Mouse (Mus musculus) heart, postnatal 14 days (tissue): Measurements from ENCODE around the gene Isoc2b. TPM values are rescaled to one million over a fixed set of nuclear protein-coding genes. Genes with fewer than 3 reads are reported as not detected.
"Not testable (repeated sequence)": the region's sequence is repeated elsewhere in the genome, so short reads cannot be mapped to it uniquely, and the experiment has no call there.

Experiments used
- DNase-seq, 2 experiments: peaks; one replicate each; pipeline ENCODE4 v3.0.0; 2021 to 2022
- intact Hi-C: fragments of 180-260 bp; cut with DNase I; formaldehyde crosslinking; loops from one replicate; pipeline ENCODE4 v1.15.1; 2025
- total RNA-seq, 2 experiments: library from RNA; stranded (reverse); gene quantifications; 2 replicates each; pipeline ENCODE4 v1.2.3; 2021

The Isoc2b gene
- total RNA-seq, 2 experiments from 2014 or later = 3.1 to 4.2 TPM

DNA sequence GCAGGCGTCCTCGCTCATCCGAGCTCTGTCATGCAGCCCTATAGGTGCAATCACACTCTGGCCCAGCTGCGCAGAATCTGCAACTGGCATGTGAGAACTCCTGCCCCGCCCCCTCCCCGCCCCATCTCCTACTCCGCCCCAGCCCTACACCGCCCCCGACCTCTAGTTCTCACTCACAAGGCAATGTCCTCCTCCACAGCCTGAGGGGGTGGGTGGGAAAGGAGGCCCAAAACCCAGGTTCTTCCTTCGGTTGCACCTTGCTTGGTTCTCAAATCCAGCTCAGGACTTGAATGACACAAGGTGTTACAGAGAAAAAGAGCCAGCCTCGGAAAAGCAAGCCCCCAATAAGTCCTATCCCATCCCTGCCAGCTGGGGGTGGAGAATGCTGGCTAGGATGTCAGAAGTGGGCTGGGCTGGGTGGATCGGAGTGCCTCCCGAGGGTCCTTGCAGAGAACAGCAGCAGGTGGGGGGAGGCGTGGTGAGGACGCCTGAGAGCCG, 27.4 kb downstream of the Isoc2b start:
- DNase-seq = no peak
- intact Hi-C loops = no loop called here

DNA sequence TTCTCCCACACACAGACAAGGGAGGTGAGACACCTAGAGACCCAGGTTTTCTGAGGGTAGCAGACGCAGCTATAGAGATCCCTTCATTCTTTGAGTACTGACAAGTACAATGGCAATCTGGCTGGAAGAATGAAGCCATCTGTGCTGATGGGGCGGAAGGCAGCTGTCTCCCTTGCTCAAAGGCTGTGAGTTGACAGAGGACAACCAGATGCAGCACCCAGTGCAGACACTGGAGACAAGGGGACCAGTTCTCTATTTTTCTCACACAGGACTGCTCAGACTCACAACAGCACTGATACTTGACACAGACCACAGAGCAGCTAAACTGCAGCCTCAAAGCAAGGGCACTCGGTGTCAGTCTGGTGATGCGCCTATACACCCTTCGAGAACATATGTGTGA, 28.0 kb downstream of the Isoc2b start:
- no peak for DNase-seq
- intact Hi-C loops = no loop called here

DNA sequence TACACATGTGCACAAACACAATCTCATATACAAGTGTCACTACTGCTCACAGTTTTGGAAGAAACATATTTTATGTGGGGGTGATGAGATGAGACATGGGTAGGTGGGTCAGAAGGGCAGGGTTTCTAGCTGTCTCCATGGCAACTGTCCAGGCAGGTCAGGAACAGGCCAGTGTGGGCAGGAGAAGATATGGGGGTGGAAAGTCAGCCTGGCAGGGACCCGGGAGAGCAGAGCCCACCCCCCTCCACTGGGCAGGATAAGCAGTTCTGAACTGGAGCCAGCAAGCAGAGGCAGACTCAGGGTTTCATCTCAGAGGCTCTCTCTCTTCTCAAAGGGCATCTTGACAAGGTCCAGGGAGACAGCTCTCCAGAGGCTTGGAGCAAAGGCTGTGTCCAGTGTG, 32.4 kb downstream of the Isoc2b start:
- intact Hi-C loops = no loop called here
- no peak for DNase-seq

DNA sequence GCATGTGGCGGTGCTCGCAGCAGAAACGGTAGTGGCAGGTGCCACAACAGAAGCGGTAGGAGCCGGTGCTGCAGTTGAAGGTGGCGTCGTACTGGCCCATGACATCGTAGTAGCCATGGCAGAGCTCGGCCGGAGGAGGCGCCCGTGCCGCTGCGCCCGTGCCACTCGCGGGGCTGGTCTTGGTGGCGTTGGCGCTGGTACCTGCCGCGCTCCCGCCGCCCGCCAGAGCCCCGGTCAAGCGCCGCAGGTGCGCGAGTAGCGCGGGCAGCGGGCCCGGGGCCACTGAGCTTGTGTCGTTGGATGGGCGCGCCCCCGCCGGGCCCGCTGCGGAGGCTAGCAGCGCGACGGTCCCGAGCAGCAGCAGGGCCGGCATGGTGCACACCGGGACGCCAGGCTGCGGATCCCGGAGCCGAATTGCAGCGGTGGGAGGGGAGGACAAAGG, 33.7 kb downstream of the Isoc2b start:
- intact Hi-C loops = no loop called here
- peak; percentile 49 to 63 for DNase-seq

DNA sequence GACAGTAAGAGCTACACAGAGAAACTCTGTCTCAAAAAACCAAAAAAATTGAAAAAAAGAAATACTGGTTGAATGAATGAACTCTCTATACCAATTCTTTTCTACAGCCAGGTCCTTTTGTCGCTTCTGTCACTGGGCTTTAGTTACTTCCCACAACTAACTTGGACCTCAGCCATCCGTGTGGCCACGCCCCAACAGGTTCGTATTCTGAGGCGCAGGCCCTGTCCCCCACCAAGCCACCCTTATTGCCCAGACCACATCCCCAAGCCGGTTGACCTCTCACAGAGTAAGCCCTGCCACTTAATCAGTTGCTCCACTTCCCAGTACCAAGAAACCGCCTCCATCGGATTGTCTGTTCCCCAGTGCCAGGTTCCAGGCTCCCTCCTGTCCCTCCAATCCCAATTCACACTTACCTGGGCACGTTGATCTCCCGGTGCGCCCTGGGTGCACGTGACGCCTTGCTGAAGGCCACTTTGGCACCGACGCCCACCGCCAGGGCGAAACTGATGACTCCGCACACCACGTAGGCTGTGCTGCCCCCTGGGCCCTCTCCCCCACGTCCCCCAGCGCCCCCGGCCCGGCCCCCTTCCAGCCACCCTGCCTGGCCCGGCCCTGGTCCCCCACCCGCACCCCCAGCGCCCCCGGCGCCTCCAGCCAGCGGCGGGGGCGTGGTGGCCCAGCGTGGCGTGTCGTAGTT, 34.3 kb downstream of the Isoc2b start:
- intact Hi-C loops = no loop called here
- no peak for DNase-seq

DNA sequence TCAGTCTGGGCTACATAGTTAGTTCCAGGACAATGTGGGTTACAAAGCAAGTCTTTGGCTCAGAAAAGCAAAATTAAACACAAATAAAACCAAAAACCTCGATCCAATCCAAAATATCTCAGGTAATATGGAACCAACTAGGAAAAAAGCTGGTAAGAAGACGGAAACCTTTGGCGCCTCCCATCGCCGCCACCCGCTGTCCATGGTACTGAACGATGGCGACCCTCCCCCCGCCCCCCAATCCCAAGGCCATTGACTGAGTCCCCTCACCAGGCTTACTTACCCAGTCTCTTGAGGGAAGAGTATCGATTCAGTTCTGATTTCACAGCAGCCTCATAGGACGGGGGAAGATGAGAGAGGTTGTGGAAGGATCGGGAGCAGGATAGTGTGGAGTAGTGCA, 39.6 kb downstream of the Isoc2b start:
- intact Hi-C loops = no loop called here
- DNase-seq = no peak

DNA sequence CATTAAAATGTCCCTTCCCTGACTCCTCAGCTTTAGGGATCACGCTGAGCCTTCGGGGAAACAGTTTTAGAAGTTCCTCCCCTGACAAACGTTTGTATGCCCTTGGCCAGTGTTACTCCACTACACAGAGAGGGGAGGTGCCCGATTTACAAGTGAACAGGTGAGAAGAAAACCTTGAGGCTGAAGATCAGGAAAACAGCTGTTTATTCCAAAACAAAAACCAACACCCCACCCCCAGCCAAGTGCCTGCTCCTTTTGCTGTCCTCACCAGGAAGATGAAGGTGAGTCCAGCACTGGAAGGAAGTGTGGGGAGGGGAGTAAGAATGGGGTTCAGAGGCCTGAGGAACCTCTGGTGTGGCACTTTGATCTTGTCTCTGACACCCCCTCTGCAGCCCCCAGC, 44.7 kb downstream of the Isoc2b start:
- no peak for DNase-seq
- intact Hi-C loops = no loop called here

DNA sequence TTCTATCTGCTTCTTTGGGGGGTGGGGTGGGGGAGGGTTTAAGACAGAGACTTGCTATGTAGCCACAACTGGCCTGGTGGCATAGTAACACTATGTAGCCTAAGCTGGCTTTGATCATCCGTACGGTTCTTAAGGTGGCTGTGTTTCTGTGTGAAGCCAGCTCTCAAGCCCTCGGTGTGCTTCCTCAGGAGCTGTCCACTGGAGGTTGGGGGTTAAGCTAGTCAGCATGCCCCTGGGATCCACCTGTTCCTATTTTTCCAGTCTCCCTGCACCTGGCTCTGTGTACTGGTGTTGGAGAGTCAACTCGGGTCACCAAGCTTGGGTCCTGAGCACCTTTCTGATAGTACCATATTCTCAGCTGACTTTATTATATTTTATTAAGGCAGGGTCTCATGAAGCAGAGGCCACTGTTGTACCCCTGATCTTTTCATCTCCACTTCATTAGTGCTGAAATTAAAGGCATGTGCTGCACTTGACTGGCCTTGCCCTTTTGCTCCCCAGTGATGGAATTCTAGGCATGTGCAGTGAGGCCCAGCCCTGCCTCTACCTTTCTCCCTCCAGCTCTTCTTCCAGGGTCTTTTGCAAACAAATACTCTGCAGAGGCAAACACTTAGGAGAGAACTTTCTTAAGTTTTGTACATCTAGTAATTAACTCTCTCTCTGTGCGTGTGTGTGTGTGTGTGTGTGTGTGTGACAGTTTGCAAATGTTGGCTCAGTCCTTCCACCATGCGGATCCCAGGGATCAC, 47.7 kb downstream of the Isoc2b start:
- intact Hi-C loops = no loop called here
- no peak for DNase-seq

DNA sequence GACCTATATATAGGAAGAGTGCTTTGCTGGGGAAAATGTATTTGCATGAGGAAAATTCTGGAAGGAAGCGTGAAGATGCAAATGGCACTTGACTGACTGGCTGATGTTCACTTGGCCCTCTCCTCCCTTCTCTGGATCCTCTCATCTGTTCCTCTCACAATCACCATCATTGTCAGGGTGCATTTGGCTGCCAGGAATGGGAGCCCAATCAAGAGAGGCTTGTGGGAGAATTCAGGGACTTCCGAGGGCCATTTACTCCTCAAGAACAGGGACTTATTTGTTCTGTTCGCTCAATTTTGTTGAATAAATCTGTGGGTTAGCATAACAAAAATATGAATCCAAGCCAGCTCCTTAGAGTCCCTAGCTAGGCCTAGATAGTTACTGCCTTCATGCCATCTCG, 48.4 kb downstream of the Isoc2b start:
- no peak for DNase-seq
- intact Hi-C loops = no loop called here

DNA sequence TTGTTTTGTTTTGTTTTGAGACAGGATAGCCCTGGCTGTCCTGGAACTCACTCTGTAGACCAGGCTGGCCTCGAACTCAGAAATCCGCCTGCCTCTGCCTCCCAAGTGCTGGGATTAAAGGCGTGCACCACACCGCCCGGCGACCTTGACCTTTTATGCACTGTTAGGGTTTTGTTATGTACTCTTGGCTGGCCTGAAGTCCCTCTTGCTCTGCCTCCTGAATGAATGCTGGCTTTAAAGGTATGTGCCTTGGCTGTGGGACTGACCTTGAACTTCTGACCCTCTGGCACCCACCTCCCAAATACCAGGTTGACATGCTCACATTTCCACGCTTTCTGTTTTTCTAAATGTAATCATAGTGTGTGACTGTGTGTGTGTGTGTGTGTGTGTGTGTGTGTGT, 49.1 kb downstream of the Isoc2b start:
- DNase-seq, intact Hi-C loops: not testable (repeated sequence)

DNA sequence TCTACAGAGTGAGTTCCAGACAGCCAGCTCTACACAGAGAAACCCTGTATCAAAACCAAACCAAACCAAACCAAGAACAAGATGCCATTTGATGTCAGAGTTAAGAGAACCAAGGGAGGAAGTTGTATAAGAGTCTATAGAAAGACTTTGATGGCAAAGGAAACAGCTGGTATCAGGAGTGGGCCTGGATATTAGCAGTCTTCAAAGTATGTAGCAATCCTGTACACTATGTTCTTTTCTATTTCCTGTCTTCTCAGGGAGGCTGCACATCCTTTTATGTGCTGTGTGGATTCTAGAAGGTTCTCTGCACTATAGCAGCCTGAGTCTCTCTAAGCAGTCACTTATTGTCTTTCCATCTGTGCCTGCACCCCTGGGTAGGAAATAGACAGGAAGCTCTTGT, 53.5 kb downstream of the Isoc2b start:
- DNase-seq = no peak
- intact Hi-C loops = no loop called here

DNA sequence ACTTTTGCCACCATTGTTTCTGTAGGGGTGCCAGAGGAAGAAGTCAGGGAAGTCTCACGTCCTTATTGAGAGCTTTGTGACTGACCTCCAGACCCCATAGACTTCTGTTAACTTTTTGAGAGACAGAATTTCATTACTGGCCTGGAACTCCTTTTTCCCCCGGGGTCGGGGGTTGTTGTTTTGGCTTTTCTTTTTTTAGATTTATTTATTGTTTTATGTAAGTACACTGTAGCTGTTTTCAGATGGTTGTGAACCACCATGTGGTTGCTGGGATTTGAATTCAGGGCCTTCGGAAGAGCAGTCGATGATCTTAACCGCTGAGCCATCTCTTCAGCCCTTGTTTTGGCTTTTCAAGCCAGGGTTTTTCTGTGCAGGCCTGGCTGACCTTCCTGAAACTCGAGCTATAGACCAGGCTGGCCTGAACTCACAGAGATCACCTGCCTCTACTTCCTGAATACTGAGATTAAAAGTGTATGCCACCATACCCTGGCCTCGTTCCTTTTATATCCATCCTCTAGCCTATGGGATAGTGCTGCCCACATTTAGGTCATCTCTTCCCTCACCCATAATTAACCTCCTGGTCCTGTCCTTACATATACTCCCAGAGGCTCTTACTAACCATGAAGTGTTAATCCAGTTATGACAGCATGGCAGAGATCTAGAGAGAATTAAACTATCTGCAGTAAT, 56.8 kb downstream of the Isoc2b start:
- intact Hi-C loops = loop anchor here (5.0 kb wide), 3 partner anchors 54 to 129 kb away; partner anchors contain the start of gene Nat14
- DNase-seq = no peak

DNA sequence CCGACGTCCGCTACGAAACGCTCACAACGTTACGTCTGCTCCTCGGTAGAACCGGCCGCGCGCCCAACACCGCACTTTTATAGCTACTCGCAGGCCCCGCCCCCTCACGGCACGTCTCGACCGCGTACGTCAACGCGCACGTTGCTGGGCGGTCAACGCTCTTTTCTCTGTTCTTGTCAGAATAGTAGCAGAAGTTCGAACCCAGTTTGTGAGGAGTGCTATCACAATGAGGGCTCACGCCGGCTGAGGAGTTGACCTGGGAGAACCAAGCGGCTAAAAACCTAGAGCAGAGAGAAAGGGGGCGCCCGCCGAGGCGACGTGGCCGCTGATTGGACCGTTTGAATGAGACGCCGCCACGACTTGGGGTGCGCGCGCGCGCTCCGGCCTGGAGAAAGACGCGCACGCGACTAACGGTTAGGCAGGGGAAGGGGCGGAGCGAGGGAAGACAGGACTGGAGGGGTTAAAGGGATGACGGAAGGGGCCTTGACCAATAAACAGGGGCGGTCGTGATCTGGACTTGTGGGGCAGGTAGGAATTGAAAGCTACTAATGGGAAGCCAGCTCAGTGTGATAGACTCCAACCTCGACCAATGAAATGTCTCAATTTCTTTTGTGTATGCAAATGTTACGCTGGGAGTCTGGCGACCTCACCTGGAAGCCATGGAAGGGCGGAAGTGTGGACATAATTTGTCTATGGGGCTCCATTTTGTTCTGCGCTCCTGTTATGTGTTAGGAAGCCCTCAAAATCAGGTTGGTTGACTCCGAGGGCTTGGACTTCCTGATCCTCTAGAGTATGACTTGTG, 57.6 kb downstream of the Isoc2b start, which contains the start of gene Ube2s:
Gene Ube2s (minus strand): TSS at position 288 of the 802 bp plus-strand sequence.
- intact Hi-C loops = loop anchor here (5.0 kb wide), 3 partner anchors 55 to 130 kb away; partner anchors contain the start of gene Nat14
- peak; percentile 97 to 98 for DNase-seq

DNA sequence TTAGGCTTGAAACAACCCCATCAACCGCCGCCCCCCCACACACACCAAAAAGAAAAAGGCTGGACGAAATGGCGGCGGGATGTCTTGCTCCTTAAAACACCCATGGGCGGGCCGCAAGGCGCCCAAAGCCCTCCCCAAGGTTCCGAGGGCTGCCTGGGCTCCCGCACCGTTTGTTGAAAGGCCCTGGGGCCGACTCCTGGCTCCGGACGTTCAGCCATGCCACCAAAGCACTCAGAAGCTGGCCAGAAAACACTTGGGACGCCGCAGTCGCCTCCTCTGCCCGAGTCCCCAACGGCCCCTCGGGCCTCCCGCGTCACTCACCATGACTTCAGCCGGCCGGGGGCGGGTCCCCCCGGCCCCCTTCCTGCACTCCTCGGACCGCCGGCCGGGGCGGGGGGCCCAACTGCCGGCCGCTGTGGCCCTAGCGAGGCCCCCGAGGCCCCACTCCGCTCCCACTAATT, 58.2 kb downstream of the Isoc2b start:
- DNase-seq = no peak
- intact Hi-C loops = loop anchor here (2.0 to 5.0 kb wide), 4 partner anchors 17 to 130 kb away; partner anchors contain the start of gene Nat14

DNA sequence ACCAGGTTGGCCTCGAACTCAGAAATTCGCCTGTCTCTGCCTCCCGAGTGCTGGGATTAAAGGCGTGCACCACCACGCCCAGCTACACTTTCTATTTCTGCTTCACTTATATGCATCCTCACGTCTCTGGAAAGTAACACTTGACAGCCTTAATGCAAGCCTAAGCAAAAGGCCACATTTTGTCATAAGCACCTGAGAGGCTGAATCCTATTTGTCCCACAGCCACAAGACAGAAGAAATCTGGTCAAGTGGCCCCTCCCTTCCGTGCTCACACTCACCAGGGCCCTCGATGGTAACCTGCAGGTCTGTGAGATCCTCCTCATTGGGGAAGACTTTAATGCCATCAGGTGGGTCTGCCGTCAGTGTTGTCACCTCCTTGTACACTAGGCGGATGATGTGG, 58.9 kb downstream of the Isoc2b start:
- intact Hi-C loops = loop anchor here (2.0 to 5.0 kb wide), 4 partner anchors 16 to 131 kb away; partner anchors contain the start of gene Nat14

DNA sequence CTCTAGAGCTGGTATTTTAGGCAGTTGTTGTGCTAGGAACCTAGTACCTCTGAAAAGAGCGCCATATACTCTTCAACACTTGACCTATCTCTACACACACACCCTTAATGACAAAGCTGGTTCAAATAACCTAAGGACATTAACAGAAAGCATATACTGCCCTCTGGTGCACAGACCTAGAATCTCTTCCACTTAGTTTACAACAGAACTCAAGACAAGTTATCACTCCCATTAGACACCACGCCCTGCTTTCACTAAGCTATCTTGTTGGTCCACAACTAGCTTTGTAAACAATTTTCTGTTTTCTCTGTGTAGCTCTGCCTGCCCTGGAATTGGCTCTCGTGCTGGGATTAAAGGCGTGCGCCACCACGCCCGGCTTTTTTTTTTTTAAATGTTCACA, 63.3 kb downstream of the Isoc2b start:
- intact Hi-C loops = loop anchor here (2.0 to 5.0 kb wide), 3 partner anchors 182 to 669 kb away; partner anchors contain the start of gene Leng8
- peak in 1 of 2 experiments; percentile 53 for DNase-seq

More for the DNA sequence above, 58.9 kb downstream of the Isoc2b start:
- DNase-seq = not testable (repeated sequence)

DNA sequence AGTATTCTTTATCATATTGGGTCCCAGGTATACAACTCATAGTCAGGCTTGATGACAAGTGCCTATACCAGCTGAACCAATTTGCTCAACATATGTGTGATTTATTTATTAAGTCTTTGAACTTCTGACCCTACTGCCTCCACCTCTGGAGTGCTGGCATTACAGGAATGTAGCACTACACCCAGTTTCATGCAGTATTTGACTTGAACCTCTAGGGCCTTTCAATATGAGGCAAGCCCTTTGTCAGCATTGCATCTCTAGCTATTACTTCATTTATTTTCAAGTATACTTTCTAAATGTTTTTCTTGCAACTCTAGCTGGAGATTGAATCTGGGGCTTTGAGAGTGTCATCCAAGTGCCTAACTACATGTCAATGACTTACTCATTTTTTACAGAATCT, 67.8 kb downstream of the Isoc2b start:
- DNase-seq = no peak
- intact Hi-C loops = no loop called here

DNA sequence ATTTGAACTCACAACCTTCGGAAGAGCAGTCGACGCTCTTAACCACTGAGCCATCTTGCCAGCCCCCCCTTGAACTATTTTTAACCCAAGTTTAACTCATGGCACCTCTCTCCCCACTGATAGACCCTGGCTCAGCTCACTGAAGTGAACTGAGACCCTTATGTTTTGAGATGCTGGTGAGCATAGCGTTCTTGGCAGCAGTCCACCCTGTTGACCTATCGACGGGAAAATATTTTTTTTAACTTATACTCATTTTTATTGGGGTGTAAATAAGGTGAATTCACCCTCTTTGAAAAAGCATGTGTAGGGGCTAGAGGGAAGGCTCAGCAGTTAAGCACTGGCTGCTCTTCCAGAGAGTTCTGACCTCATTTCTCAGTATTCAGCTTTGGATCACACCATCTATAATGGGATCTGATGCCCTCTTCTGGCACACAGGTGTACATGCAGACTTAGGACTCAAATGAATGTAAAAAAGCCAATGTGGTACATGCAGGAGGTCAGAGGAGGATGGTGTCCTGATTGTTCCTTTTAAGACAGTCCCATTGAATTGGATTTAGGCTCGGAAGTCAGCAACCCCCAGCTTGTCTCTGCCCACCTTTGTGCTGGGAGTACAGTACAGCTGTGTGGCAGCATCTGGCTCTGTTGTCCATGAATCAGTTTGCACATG, 74.2 kb downstream of the Isoc2b start:
- no peak for DNase-seq
- intact Hi-C loops = loop anchor here (2.0 to 10.0 kb wide), 3 partner anchors 15 to 351 kb away; partner anchors contain the start of gene Rdh13
